Mouse (Mus musculus) embryonic facial prominence, embryonic 14.5 days (tissue): ENCODE data around the gene Steap2. TPM values are rescaled to one million over a fixed set of nuclear protein-coding genes. Genes with fewer than 3 reads are reported as not detected.

Experiments used
- ATAC-seq: fragments of 200-750 bp; cut with Nextera tagmentation; 2 replicates; pipeline ENCODE4 v1.8.0; 2017; ENCODE audit warnings: low read depth, moderate number of reproducible peaks, moderate TSS enrichment
- DNase-seq: peaks from one replicate; pipeline ENCODE4 v3.0.0-alpha.2; 2015; ENCODE audit warnings: low spot score
- H3K27ac ChIP-seq: fragments of 300-500 bp; sonication (generic); replicated peaks from 2 replicates; pipeline ENCODE4 v1.5.1; 2014; ENCODE audit warnings: low read depth, mild to moderate bottlenecking, low read length, moderate library complexity
- H3K27me3 ChIP-seq: fragments of 300-500 bp; sonication (generic); replicated peaks from 2 replicates; pipeline ENCODE4 v1.6.1; 2014; ENCODE audit warnings: low read length; ENCODE audit not compliant: control insufficient read depth, insufficient read depth
- H3K36me3 ChIP-seq: fragments of 300-500 bp; sonication (generic); 2 replicates; pipeline ENCODE4 v1.6.1; 2014; ENCODE audit warnings: low read length, mixed read lengths; ENCODE audit not compliant: control insufficient read depth, insufficient read depth
- H3K4me1 ChIP-seq: fragments of 300-500 bp; sonication (generic); 2 replicates; pipeline ENCODE4 v1.6.1; 2014; ENCODE audit warnings: antibody characterized with exemption, low read length; ENCODE audit not compliant: control insufficient read depth, insufficient read depth
- H3K4me2 ChIP-seq: fragments of 300-500 bp; sonication (generic); 2 replicates; pipeline ENCODE4 v1.6.1; 2014; ENCODE audit warnings: low read depth, mild to moderate bottlenecking, low read length, moderate library complexity, mixed read lengths
- H3K4me3 ChIP-seq: fragments of 300-500 bp; sonication (generic); 2 replicates; pipeline ENCODE4 v1.5.1; 2014; ENCODE audit warnings: low read depth, mild to moderate bottlenecking, low read length
- H3K9ac ChIP-seq: fragments of 300-500 bp; sonication (generic); 2 replicates; pipeline ENCODE4 v1.6.1; 2014; ENCODE audit warnings: low read depth, mild to moderate bottlenecking, low read length, moderate library complexity, mixed read lengths
- H3K9me3 ChIP-seq: fragments of 300-500 bp; sonication (generic); 2 replicates; pipeline ENCODE4 v1.6.1; 2016; ENCODE audit warnings: low read length; ENCODE audit not compliant: control insufficient read depth
- WGBS: fragments of 180-500 bp; shearing (Covaris S2); extraction: QIAGEN DNeasy Blood & Tissue Kit; methylation state at CpG from one replicate; pipeline ENCODE4 v1.1.7; 2014; 5-methylcytosine and 5-hydroxymethylcytosine counted together
- polyA plus RNA-seq: library from polyadenylated mRNA; unstranded; fragments of >200 nt; fragmentation: Nextera tagmentation; extraction: Ambion mirVana; gene quantifications from 2 replicates; pipeline ENCODE4 v1.2.1, GENCODE M21; 2014

Gene Steap2
- polyA plus RNA-seq, result 5.6 and 6.6 TPM in 2 replicates

GRCm38 (mm10) chr5:5693956-5694653, at the start of gene Steap2:
Gene Steap2, minus strand, starts transcription at chr5:5694578.
- Histone ChIP-seq H3K27me3 (no peaks in the 10 kb centered on the region), H3K36me3 (no peaks in the 10 kb centered on the region), H3K4me2 (peak within 1 kb of the TSS; percentile 71), H3K9me3 (no peaks in the 10 kb centered on the region), H3K9ac (peak within 1 kb of the TSS; percentile 87), H3K4me1 (peaks cover 3% of the 10 kb centered on the region; the same call in 1 of the 2 replicates), H3K27ac (peak within 1 kb of the TSS; percentile 68), H3K4me3 (peak within 1 kb of the TSS; percentile 80)
- WGBS, result 2% methylated on average over 20 of the region's 66 CpGs
- peak; percentile 75 for DNase-seq
- ATAC-seq, result peak; percentile 95

GRCm38 (mm10) chr5:5734445-5734844, 40.1 kb upstream of the Steap2 start:
- Histone ChIP-seq H3K4me3 (no peak overlapping the region), H3K9me3 (no peaks in the 10 kb centered on the region), H3K4me2 (no peak overlapping the region), H3K4me1 (no peaks in the 10 kb centered on the region), H3K27ac (no peak overlapping the region), H3K9ac (no peak overlapping the region), H3K27me3 (no peaks in the 10 kb centered on the region), H3K36me3 (no peaks in the 10 kb centered on the region)
- 91% methylated on average over 9 of the region's 9 CpGs for WGBS
- no peak for DNase-seq
- ATAC-seq, result no peak

GRCm38 (mm10) chr5:5732858-5733257, 38.5 kb upstream of the Steap2 start:
- Histone ChIP-seq H3K9me3 (no peaks in the 10 kb centered on the region), H3K36me3 (no peaks in the 10 kb centered on the region), H3K9ac (no peak overlapping the region), H3K4me3 (no peak overlapping the region), H3K27me3 (no peaks in the 10 kb centered on the region), H3K4me1 (no peaks in the 10 kb centered on the region), H3K27ac (no peak overlapping the region), H3K4me2 (no peak overlapping the region)
- DNase-seq, result no peak
- WGBS, result 78% methylated on average over 2 of the region's 2 CpGs
- ATAC-seq, result no peak

- ATAC-seq, result no peak
- no peak overlapping the region for H3K27ac ChIP-seq
- no peaks in the 10 kb centered on the region for H3K36me3 ChIP-seq
- no peaks in the 10 kb centered on the region for H3K27me3 ChIP-seq
- no peaks in the 10 kb centered on the region for H3K9me3 ChIP-seq
- DNase-seq, result no peak
- no peak overlapping the region for H3K4me2 ChIP-seq
- no peaks in the 10 kb centered on the region for H3K4me1 ChIP-seq
- no peak overlapping the region for H3K9ac ChIP-seq
- WGBS, result 89% methylated on average over 3 of the region's 3 CpGs
- H3K4me3 ChIP-seq, result no peak overlapping the region
Observed at GRCm38 (mm10) chr5:5732208-5732607, 37.8 kb upstream of the Steap2 start.

- H3K4me3 ChIP-seq, result no peak overlapping the region
- H3K9me3 ChIP-seq, result no peaks in the 10 kb centered on the region
- DNase-seq, result no peak
- no peak for ATAC-seq
- no peak overlapping the region for H3K27ac ChIP-seq
- H3K4me2 ChIP-seq, result no peak overlapping the region
- no peak overlapping the region for H3K9ac ChIP-seq
- 90% methylated on average over 4 of the region's 4 CpGs for WGBS
- no peaks in the 10 kb centered on the region for H3K36me3 ChIP-seq
- no peaks in the 10 kb centered on the region for H3K4me1 ChIP-seq
- H3K27me3 ChIP-seq, result no peaks in the 10 kb centered on the region
Observed at GRCm38 (mm10) chr5:5729904-5730303, 35.5 kb upstream of the Steap2 start.

- Histone ChIP-seq H3K4me3 (no peak overlapping the region), H3K27me3 (no peaks in the 10 kb centered on the region), H3K27ac (no peak overlapping the region), H3K4me2 (no peak overlapping the region), H3K36me3 (no peaks in the 10 kb centered on the region), H3K9ac (no peak overlapping the region), H3K9me3 (no peaks in the 10 kb centered on the region), H3K4me1 (no peaks in the 10 kb centered on the region)
- WGBS, result 84% methylated on average over 7 of the region's 7 CpGs
- DNase-seq (no peak), ATAC-seq (no peak)
Observed at GRCm38 (mm10) chr5:5722217-5722616, 27.8 kb upstream of the Steap2 start.

- H3K4me2 ChIP-seq, result no peak overlapping the region
- H3K4me1 ChIP-seq, result no peaks in the 10 kb centered on the region
- no peak overlapping the region for H3K27ac ChIP-seq
- ATAC-seq (no peak), DNase-seq (no peak)
- no peak overlapping the region for H3K4me3 ChIP-seq
- no peaks in the 10 kb centered on the region for H3K27me3 ChIP-seq
- H3K9ac ChIP-seq, result no peak overlapping the region
- WGBS, result 73% methylated on average over 4 of the region's 4 CpGs
- no peaks in the 10 kb centered on the region for H3K9me3 ChIP-seq
- no peaks in the 10 kb centered on the region for H3K36me3 ChIP-seq
Observed at GRCm38 (mm10) chr5:5711032-5711431, 16.7 kb upstream of the Steap2 start.

GRCm38 (mm10) chr5:5707341-5708278, 13.2 kb upstream of the Steap2 start:
- ATAC-seq (no peak), DNase-seq (no peak)
- no peak overlapping the region for H3K9ac ChIP-seq
- no peaks in the 10 kb centered on the region for H3K9me3 ChIP-seq
- H3K27me3 ChIP-seq, result no peaks in the 10 kb centered on the region
- H3K4me3 ChIP-seq, result no peak overlapping the region
- no peaks in the 10 kb centered on the region for H3K36me3 ChIP-seq
- peak overlapping the region; percentile 15; the same call in 1 of the 2 replicates for H3K4me2 ChIP-seq
- no peaks in the 10 kb centered on the region for H3K4me1 ChIP-seq
- no peak overlapping the region for H3K27ac ChIP-seq
- 55% methylated on average over 13 of the region's 13 CpGs for WGBS
